Mouse (Mus musculus): ENCODE data around the gene Mindy4. TPM values are rescaled to one million over a fixed set of nuclear protein-coding genes. Genes with fewer than 3 reads are reported as not detected.

Mindy4 gene
- polyA plus RNA-seq, 1 experiment from 2014 or later = 17.0 TPM

DNA sequence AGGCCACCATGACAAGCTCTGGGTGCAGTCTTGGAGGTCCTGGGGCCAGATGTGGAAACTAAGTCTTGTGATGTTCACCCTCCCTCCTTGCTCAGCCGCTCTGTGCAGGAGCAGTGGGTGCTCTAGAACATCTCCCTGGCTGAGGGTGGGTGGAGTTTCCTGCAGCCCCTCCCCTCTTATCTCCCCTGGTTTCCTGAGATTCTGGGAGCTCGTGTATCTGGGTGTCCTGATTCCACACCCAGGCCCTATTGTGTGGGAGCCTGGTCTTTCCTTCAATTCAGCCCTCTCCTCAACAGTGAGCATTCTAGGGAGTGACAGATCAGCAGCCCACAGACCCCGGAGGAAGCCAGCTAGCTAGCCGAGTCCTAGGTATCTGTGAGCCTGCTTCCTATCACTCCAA lies 123.1 kb downstream of the Mindy4 start:
- Histone ChIP-seq H3K27ac (ENCODE audit: low read length) (no peak overlapping the region), H3K36me3 (ENCODE audit: insufficient read depth, low read length) (no peaks in the 10 kb centered on the region), H3K4me2 (replicated peaks; ENCODE audit: low read depth, low read length) (no peak overlapping the region), H3K4me3 (ENCODE audit: low read length) (no peak overlapping the region), H3K27me3 (ENCODE audit: insufficient read depth, low read length) (no peaks in the 10 kb centered on the region), H3K9me3 (ENCODE audit: low read length) (no peaks in the 10 kb centered on the region), H3K4me1 (ENCODE audit: insufficient read depth, low read length) (0 out of 2 replicates have a peak, but pooled peaks cover 5% of the 10 kb centered on the region), H3K9ac (replicated peaks; ENCODE audit: low read length) (no peak overlapping the region)
- ATAC-seq (ENCODE audit: low FRiP score, low TSS enrichment) = no peak
- 64% methylated on average over 4 of the region's 4 CpGs for WGBS

DNA sequence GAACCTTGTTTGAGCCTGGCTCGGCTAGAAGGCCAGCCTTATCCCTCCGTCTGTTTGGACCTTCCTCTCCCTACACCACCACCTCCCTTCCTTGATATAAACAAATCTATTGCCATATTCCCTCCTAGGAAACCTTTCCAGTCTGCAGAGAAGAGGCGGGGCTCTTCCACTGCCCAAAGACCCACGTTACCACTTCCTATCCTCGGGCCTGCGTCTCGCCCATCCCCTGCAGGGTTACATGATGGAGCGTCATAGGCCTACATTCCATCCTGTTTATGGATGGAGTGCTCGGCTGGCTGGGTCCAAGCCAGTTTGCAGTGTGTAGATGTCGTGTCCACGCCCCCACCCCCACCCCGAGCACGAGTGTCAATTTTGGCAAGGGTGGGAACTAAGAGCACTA lies 124.1 kb downstream of the Mindy4 start:
- Histone ChIP-seq H3K36me3 (ENCODE audit: insufficient read depth, low read length) (no peaks in the 10 kb centered on the region), H3K27me3 (ENCODE audit: insufficient read depth, low read length) (no peaks in the 10 kb centered on the region), H3K4me2 (replicated peaks; ENCODE audit: low read depth, low read length) (no peak overlapping the region), H3K9me3 (ENCODE audit: low read length) (no peaks in the 10 kb centered on the region), H3K27ac (ENCODE audit: low read length) (no peak overlapping the region), H3K9ac (replicated peaks; ENCODE audit: low read length) (no peak overlapping the region), H3K4me1 (ENCODE audit: insufficient read depth, low read length) (0 out of 2 replicates have a peak, but pooled peaks cover 9% of the 10 kb centered on the region), H3K4me3 (ENCODE audit: low read length) (no peak overlapping the region)
- WGBS = 80% methylated on average over 13 of the region's 13 CpGs
- no peak for ATAC-seq (ENCODE audit: low FRiP score, low TSS enrichment)

DNA sequence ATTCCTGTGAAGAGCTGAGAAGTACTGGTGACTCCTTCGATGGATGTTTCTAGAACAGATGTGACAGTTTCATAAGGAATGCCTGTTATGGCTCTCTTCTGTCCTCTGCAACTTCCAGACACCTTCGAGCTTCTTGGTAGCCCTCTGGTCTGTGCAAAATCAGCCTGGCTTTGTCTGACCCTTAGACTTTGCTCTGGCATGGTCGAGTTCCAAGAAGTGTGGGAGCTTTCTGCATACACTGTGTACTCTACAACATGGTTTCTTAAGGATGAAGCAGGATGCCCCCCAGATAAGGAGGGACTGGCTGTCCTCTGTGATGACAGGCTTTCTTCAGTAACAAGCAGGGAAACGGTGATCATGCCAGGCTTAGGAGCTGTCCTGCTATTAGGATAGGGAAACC lies 125.0 kb downstream of the Mindy4 start:
- Histone ChIP-seq H3K36me3 (ENCODE audit: insufficient read depth, low read length) (no peaks in the 10 kb centered on the region), H3K4me3 (ENCODE audit: low read length) (no peak overlapping the region), H3K27ac (ENCODE audit: low read length) (no peak overlapping the region), H3K9ac (replicated peaks; ENCODE audit: low read length) (no peak overlapping the region), H3K4me1 (ENCODE audit: insufficient read depth, low read length) (0 out of 2 replicates have a peak, but pooled peaks cover 9% of the 10 kb centered on the region), H3K4me2 (replicated peaks; ENCODE audit: low read depth, low read length) (no peak overlapping the region), H3K9me3 (ENCODE audit: low read length) (no peaks in the 10 kb centered on the region), H3K27me3 (ENCODE audit: insufficient read depth, low read length) (no peaks in the 10 kb centered on the region)
- 80% methylated on average over 4 of the region's 4 CpGs for WGBS
- ATAC-seq (ENCODE audit: low FRiP score, low TSS enrichment) = no peak

DNA sequence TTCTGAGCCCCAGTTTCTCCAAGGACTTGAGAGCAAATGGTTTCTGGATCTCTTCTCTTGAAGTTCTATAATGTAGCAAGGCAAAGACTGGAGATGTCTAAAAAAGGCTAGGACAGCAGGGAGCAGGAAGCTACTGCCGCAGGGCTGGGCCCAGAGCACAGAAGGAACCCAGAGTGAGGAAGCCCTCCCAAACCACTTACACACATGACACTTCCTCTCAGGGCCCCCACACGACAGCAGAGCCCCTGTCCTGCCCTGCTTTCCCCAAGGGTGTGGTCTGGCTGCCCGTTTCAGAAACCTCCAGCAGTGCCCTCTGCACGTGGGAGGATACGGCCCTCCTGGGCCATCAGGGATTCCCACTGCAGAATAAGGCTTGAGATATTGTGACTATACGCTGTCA lies 128.1 kb downstream of the Mindy4 start:
- ATAC-seq (ENCODE audit: low FRiP score, low TSS enrichment) = no peak
- WGBS = 46% methylated on average over 6 of the region's 6 CpGs
- H3K27me3 ChIP-seq (ENCODE audit: insufficient read depth, low read length) = no peaks in the 10 kb centered on the region
- H3K36me3 ChIP-seq (ENCODE audit: insufficient read depth, low read length) = no peaks in the 10 kb centered on the region
- H3K9me3 ChIP-seq (ENCODE audit: low read length) = no peaks in the 10 kb centered on the region
- H3K4me2 ChIP-seq (replicated peaks; ENCODE audit: low read depth, low read length) = no peak overlapping the region
- peaks cover 11% of the 10 kb centered on the region for H3K4me1 ChIP-seq (ENCODE audit: insufficient read depth, low read length)
- no peak overlapping the region for H3K27ac ChIP-seq (ENCODE audit: low read length)
- H3K9ac ChIP-seq (replicated peaks; ENCODE audit: low read length) = no peak overlapping the region
- H3K4me3 ChIP-seq (ENCODE audit: low read length) = no peak overlapping the region

DNA sequence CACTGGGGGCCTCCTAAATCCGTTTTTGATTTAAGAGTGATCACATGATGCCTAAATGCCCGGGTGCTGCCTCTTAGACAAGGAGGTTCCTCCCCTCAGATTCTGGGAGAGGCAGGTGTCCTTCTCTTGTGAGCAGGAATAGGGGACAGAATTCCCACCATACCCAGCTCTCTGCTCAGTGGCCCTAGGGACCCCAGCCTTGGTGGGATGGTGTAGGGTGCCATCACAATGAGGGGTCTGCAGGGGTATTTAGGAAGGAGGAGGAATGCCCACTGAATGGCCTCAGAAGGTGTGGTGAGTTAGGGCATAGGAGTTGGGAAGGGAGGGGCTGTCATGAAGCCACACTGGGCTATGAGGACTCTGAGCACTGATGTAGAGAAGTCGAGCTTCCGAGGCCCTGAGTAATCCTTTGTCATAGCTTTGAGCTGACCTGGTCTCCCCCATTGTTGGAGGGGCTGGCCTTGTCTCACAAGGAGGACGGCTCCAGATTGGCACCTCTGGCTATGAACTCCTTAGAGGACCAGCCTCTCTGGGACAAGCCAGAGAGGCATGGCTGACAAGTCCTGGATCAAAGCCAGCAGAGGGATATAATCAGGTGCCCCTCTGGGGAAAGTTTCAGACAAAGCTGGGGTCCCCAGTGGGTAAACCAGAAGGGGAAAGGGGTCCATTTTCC lies 129.1 kb downstream of the Mindy4 start:
- H3K27ac ChIP-seq (ENCODE audit: low read length) = no peak overlapping the region
- H3K4me2 ChIP-seq (replicated peaks; ENCODE audit: low read depth, low read length) = no peak overlapping the region
- no peaks in the 10 kb centered on the region for H3K27me3 ChIP-seq (ENCODE audit: insufficient read depth, low read length)
- no peak for ATAC-seq (ENCODE audit: low FRiP score, low TSS enrichment)
- H3K9ac ChIP-seq (replicated peaks; ENCODE audit: low read length) = no peak overlapping the region
- H3K36me3 ChIP-seq (ENCODE audit: insufficient read depth, low read length) = no peaks in the 10 kb centered on the region
- WGBS = 69% methylated on average over 5 of the region's 5 CpGs
- peaks cover 14% of the 10 kb centered on the region for H3K4me1 ChIP-seq (ENCODE audit: insufficient read depth, low read length)
- no peaks in the 10 kb centered on the region for H3K9me3 ChIP-seq (ENCODE audit: low read length)
- no peak overlapping the region for H3K4me3 ChIP-seq (ENCODE audit: low read length)

DNA sequence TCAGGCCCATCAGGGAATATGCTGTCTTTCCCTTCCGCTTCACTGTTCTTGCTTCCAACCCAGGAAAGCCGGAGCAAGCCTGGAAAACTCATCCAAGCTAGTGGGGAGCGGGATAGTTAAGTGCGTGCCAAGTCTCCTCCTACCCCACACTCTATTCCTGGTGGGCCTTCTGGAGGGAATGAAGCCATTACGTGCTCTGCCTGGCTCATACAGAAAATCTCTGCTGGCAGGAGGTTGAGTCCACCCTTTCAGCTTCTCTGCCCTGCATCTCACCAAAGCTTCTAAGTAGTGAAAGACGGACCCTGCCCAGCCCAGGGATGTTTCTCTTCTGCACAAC lies 129.6 kb downstream of the Mindy4 start:
- H3K27ac ChIP-seq (ENCODE audit: low read length) = no peak overlapping the region
- H3K27me3 ChIP-seq (ENCODE audit: insufficient read depth, low read length) = no peaks in the 10 kb centered on the region
- no peaks in the 10 kb centered on the region for H3K36me3 ChIP-seq (ENCODE audit: insufficient read depth, low read length)
- H3K9ac ChIP-seq (replicated peaks; ENCODE audit: low read length) = no peak overlapping the region
- H3K4me2 ChIP-seq (replicated peaks; ENCODE audit: low read depth, low read length) = no peak overlapping the region
- no peak for ATAC-seq (ENCODE audit: low FRiP score, low TSS enrichment)
- H3K4me3 ChIP-seq (ENCODE audit: low read length) = no peak overlapping the region
- H3K4me1 ChIP-seq (ENCODE audit: insufficient read depth, low read length) = peaks cover 14% of the 10 kb centered on the region
- 79% methylated on average over 6 of the region's 6 CpGs for WGBS
- H3K9me3 ChIP-seq (ENCODE audit: low read length) = no peaks in the 10 kb centered on the region

DNA sequence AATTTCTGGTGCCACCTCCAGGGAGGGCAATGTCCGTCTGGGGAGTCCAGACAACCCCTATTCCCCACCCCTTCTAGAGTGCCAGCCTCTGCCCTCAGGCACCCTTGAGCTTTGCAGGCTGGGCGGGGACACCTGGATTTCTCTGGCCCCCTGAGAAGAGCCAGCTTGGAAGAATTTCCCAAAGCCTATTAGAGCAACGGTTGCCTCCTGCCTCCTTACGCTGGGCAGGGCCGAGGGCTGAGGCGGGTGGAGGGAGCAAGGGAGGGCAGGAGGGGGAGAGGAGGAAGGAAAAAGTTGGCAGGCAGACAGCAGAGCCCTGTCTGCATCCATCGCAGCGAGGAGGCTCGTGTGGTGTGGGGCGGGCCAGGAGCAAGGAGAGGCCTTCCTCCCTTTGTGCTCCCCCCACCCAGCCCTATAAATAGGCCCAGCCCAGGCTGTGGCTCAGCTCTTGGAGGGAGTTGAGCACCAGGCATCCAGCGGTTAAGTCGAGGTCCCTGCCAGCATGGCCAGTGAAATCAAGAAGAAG lies 132.9 kb downstream of the Mindy4 start, which contains the start of gene Aqp1:
Gene Aqp1, plus strand, starts transcription at position 444 of the 526 bp plus-strand sequence.
- peak within 1 kb of the TSS; percentile 20 for H3K27ac ChIP-seq (ENCODE audit: low read length)
- peak; percentile 82 for ATAC-seq (ENCODE audit: low FRiP score, low TSS enrichment)
- H3K4me1 ChIP-seq (ENCODE audit: insufficient read depth, low read length) = peaks cover 14% of the 10 kb centered on the region
- no peaks in the 10 kb centered on the region for H3K36me3 ChIP-seq (ENCODE audit: insufficient read depth, low read length)
- no peaks in the 10 kb centered on the region for H3K9me3 ChIP-seq (ENCODE audit: low read length)
- peak within 1 kb of the TSS; percentile 17; the same call in 1 of the 2 replicates for H3K9ac ChIP-seq (replicated peaks; ENCODE audit: low read length)
- H3K4me3 ChIP-seq (ENCODE audit: low read length) = peak within 1 kb of the TSS; percentile 26
- H3K4me2 ChIP-seq (replicated peaks; ENCODE audit: low read depth, low read length) = peak within 1 kb of the TSS; percentile 33
- WGBS = 12% methylated on average over 12 of the region's 12 CpGs
- no peaks in the 10 kb centered on the region for H3K27me3 ChIP-seq (ENCODE audit: insufficient read depth, low read length)

DNA sequence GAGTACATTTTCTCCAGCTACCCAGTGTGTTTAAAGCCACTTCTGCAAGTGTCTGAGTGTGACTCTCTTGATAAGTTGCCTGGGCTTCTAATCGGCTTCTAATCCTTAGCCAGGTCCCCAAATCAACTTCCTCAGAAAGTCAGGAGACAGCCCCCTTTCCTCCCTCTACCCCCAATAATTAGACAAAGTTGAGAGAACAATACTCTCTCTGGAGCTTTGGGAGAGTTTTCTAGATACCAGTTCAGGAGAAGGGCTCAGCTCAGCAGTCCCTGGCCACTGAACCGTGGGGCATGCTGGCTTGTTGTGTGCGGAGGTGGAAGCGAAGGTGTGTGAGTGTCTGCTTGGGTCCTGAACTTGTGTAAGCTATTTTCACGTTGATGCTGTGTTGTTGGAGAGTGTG lies 134.1 kb downstream of the Mindy4 start:
- Histone ChIP-seq H3K4me3 (ENCODE audit: low read length) (peak overlapping the region; percentile 26), H3K27me3 (ENCODE audit: insufficient read depth, low read length) (no peaks in the 10 kb centered on the region), H3K9ac (replicated peaks; ENCODE audit: low read length) (peak overlapping the region; percentile 17; the same call in 1 of the 2 replicates), H3K4me2 (replicated peaks; ENCODE audit: low read depth, low read length) (0 out of 2 replicates have a peak overlapping the region, but pooled peaks have one; percentile 10), H3K36me3 (ENCODE audit: insufficient read depth, low read length) (no peaks in the 10 kb centered on the region), H3K9me3 (ENCODE audit: low read length) (no peaks in the 10 kb centered on the region), H3K27ac (ENCODE audit: low read length) (peak overlapping the region; percentile 64; the same call in 1 of the 2 replicates), H3K4me1 (ENCODE audit: insufficient read depth, low read length) (peaks cover 10% of the 10 kb centered on the region)
- 80% methylated on average over 5 of the region's 5 CpGs for WGBS
- no peak for ATAC-seq (ENCODE audit: low FRiP score, low TSS enrichment)

DNA sequence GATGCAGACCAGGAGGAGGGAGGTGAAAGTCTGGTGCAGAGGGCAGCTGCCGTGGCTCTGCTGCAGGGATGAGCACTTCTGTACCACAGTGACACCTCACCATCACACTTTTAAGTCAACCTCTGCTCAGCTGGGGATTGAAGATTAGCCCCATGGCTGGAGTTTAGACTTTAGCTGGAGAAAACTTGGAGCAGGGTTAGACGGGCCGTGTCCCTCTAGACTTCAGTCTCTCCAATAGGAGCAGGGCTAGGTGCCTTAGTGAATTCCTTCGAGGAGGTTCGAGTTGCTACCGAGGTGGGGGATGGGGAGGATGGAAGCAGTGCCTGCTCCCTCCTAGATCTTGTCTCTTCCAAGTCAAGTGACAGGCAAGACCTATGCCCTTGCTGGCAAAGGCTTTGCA lies 134.9 kb downstream of the Mindy4 start:
- Histone ChIP-seq H3K4me2 (replicated peaks; ENCODE audit: low read depth, low read length) (no peak overlapping the region), H3K27ac (ENCODE audit: low read length) (no peak overlapping the region), H3K36me3 (ENCODE audit: insufficient read depth, low read length) (no peaks in the 10 kb centered on the region), H3K4me3 (ENCODE audit: low read length) (peak overlapping the region; percentile 26; the same call in 1 of the 2 replicates), H3K4me1 (ENCODE audit: insufficient read depth, low read length) (peaks cover 10% of the 10 kb centered on the region), H3K27me3 (ENCODE audit: insufficient read depth, low read length) (no peaks in the 10 kb centered on the region), H3K9ac (replicated peaks; ENCODE audit: low read length) (no peak overlapping the region), H3K9me3 (ENCODE audit: low read length) (no peaks in the 10 kb centered on the region)
- ATAC-seq (ENCODE audit: low FRiP score, low TSS enrichment) = peak; percentile 76
- 43% methylated on average over 6 of the region's 6 CpGs for WGBS

Measured in kidney, embryonic 16.5 days (tissue).